Mouse (Mus musculus): ENCODE data around the gene Reln. TPM values are rescaled to one million over a fixed set of nuclear protein-coding genes. Genes with fewer than 3 reads are reported as not detected.

Reln gene
- polyA plus RNA-seq, 1 experiment from 2014 or later = 46.4 TPM

DNA sequence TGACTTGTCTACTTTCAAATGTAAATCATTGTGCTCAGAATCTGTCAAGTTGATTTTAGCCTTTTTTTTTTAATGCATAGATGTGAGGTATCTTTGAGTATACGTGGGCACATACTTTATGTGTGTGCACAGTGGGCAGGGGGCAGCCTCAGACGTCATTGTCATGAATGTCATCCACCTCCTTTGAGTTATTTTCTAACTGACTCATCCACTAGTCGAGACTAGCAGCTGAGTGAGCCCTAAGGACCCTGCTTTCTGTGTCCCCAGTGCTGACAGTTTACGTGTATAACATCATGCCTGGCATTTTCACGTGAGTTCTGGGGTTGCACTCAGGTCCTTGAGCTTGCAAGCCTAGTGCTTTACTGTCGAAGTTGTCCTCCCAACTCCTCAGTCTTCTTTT is 443.6 kb downstream of the Reln start:
- ATAC-seq (ENCODE audit: low FRiP score, low read depth) = no peak
- Histone ChIP-seq H3K9ac (no peak overlapping the region), H3K27me3 (no peaks in the 10 kb centered on the region), H3K4me1 (replicated peaks) (0 out of 2 replicates have a peak, but pooled peaks cover 7% of the 10 kb centered on the region), H3K4me3 (no peak overlapping the region), H3K4me2 (no peak overlapping the region), H3K27ac (replicated peaks) (no peak overlapping the region), H3K9me3 (no peaks in the 10 kb centered on the region), H3K36me3 (no peaks in the 10 kb centered on the region)
- WGBS = 75% methylated on average over 6 of the region's 6 CpGs

DNA sequence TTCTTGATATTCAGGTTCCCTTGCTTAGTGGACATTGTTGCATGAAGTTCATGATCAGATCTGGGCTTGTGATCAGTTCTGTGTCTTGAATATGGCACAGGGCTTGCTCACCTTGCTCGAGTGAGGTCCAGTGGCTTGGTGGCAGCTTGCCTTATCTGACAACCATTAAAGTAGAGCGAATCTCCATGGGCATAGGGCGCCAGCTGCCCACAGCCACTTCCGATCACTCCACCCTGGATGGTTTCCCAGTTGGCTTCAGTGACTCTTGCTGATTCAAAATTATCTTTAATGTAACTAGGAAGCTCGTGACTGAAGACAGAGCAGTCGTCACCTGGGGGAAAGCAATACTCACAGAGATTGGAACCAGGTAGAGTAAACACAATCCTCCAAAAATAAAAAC is 445.6 kb downstream of the Reln start:
- Histone ChIP-seq H3K9me3 (no peaks in the 10 kb centered on the region), H3K27ac (replicated peaks) (no peak overlapping the region), H3K27me3 (no peaks in the 10 kb centered on the region), H3K4me3 (no peak overlapping the region), H3K4me1 (replicated peaks) (0 out of 2 replicates have a peak, but pooled peaks cover 7% of the 10 kb centered on the region), H3K36me3 (no peaks in the 10 kb centered on the region), H3K4me2 (no peak overlapping the region), H3K9ac (no peak overlapping the region)
- no peak for ATAC-seq (ENCODE audit: low FRiP score, low read depth)
- WGBS = 83% methylated on average over 6 of the region's 6 CpGs

DNA sequence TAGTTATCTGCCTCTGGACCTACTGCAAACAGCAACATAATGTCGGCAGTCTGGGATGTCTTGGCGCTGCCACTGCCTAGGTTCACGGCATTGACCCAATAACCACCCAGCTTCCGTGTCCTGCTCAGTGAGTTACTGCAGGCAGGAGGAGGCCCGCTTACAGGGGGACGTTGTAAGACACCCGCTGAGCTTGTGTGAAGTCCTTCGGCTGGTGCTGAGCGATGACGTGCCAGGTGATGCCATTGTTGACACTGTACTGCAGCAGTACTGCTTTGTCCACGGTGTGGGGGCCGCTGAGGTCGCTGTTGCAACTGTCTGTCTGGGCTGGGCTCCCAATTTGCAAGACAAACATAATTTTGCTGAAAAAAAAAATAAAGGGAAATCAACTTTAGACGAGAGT is 447.9 kb downstream of the Reln start:
- Histone ChIP-seq H3K27ac (replicated peaks) (no peak overlapping the region), H3K9me3 (no peaks in the 10 kb centered on the region), H3K36me3 (no peaks in the 10 kb centered on the region), H3K4me3 (no peak overlapping the region), H3K9ac (no peak overlapping the region), H3K27me3 (no peaks in the 10 kb centered on the region), H3K4me1 (replicated peaks) (0 out of 2 replicates have a peak, but pooled peaks cover 7% of the 10 kb centered on the region), H3K4me2 (no peak overlapping the region)
- ATAC-seq (ENCODE audit: low FRiP score, low read depth) = no peak
- WGBS = 76% methylated on average over 14 of the region's 14 CpGs

DNA sequence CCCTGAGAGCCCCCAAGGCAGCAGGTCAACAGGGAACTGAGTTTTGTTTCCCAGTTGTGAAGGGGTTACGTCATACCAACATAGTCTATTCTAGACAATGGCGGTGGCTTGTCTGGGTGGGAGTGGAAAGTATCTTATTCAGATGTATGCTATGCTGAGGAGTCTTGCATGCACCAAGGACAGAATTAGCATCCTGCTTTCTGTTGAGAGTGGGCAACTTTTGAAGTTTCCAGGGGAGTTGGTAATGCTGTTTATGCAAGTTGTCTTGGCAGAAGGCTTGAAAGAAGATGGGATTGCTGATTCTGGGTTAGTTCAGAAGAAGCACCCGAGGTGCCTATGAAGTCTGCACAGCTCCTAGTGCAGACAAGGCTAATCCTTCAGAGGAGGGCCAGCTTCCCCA is 450.3 kb downstream of the Reln start:
- Histone ChIP-seq H3K36me3 (no peaks in the 10 kb centered on the region), H3K4me2 (no peak overlapping the region), H3K4me3 (no peak overlapping the region), H3K27me3 (no peaks in the 10 kb centered on the region), H3K27ac (replicated peaks) (no peak overlapping the region), H3K9ac (no peak overlapping the region), H3K9me3 (no peaks in the 10 kb centered on the region), H3K4me1 (replicated peaks) (no peaks in the 10 kb centered on the region)
- no peak for ATAC-seq (ENCODE audit: low FRiP score, low read depth)
- 90% methylated on average over 3 of the region's 3 CpGs for WGBS

DNA sequence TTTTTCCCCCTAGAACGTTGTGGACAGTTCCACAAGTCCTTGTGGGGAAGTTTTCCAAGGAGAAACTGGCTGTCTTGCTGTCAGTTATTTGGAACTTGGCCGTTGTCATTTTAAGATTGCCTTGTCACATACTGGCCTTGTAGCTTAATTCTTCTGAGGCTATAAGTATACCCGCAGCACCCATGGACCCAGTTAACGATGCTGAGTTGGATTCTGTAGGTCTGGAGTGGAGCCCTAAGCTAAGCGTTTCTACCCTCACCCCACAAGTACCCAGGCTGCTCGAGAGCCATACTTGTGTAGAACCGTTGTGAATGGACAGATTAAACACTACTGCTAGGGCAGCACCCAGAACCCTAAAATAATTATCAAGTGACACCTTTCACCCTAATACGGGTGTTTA is 477.8 kb downstream of the Reln start:
- WGBS = 75% methylated on average over 8 of the region's 8 CpGs
- no peak overlapping the region for H3K27ac ChIP-seq (replicated peaks)
- no peak overlapping the region for H3K4me3 ChIP-seq
- no peaks in the 10 kb centered on the region for H3K36me3 ChIP-seq
- H3K9ac ChIP-seq = no peak overlapping the region
- no peaks in the 10 kb centered on the region for H3K9me3 ChIP-seq
- peaks cover 9% of the 10 kb centered on the region; the same call in 1 of the 2 replicates for H3K27me3 ChIP-seq
- peak overlapping the region; percentile 83 for H3K4me2 ChIP-seq
- H3K4me1 ChIP-seq (replicated peaks) = peaks cover 13% of the 10 kb centered on the region
- no peak for ATAC-seq (ENCODE audit: low FRiP score, low read depth)

DNA sequence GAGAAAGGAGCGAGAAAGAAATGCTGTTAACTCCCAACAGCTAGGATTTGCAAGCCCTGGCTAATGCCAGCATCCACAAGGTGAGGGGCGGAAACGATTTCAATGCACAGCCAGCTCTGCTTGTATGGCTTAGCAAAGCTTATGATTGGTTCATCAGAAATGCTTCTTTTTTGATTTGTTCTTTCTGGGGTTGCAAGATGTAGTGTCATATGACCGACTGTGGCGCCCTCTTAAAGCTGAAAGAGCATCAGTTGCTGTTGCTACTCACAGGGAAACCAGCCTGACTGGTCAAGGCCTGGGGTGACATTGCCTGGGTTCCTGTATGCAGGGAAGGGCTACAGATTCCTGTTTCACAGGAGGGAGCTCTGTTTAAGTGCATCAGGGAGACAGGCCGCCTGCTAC is 478.2 kb downstream of the Reln start:
- Histone ChIP-seq H3K27ac (replicated peaks) (no peak overlapping the region; the same call in 1 of the 2 replicates), H3K36me3 (no peaks in the 10 kb centered on the region), H3K27me3 (peaks cover 9% of the 10 kb centered on the region; the same call in 1 of the 2 replicates), H3K9ac (0 out of 2 replicates have a peak overlapping the region, but pooled peaks have one; percentile 16), H3K4me2 (peak overlapping the region; percentile 83), H3K4me1 (replicated peaks) (peaks cover 13% of the 10 kb centered on the region), H3K4me3 (peak overlapping the region; percentile 43), H3K9me3 (no peaks in the 10 kb centered on the region)
- ATAC-seq (ENCODE audit: low FRiP score, low read depth) = peak; percentile 90
- whole genome bisulfite sequencing = 9% methylated on average over 6 of the region's 6 CpGs

DNA sequence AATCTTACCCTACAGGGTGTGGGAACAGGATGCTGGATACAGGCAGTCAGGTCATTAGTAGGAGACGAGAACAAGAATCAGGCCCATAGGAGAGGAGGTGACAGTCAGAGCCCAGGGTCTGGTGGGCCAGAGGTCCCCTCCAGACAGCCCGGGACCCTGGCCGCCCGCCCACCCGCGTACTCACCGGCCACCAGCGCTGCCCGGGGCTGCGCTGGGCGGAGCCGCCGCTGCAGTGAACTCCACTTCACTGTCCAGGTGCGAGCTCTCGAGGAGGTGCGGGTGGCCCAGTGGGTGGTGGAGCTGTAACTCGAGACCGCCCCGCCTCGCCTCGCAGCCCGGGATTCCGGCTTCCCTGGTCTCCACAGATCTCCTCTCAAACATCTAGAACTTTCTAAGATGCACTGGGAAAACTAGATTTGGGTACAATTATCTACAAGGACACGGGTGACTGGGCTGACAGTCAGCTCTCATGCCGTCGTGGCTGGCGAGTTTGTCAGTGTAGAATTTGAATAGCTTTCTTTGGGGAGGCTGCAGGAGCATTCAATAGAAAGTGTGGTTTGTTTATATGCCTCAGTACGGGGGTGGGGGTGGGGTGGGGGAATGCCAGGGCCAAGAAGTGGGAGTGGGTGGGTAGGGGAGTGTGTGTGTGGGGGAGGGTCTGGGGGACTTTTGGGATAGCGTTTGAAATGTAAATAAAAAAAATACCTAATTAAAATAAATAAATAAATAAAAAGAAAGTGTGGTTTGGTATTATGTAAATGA is 479.0 kb downstream of the Reln start, which contains the start of gene Slc26a5:
TSS of gene Slc26a5 (minus strand) at position 259 of the 762 bp plus-strand sequence.
- peak; percentile 80; the same call in 1 of the 2 replicates for ATAC-seq (ENCODE audit: low FRiP score, low read depth)
- 0 out of 2 replicates have a peak within 1 kb of the TSS, but pooled peaks have one; percentile 16 for H3K9ac ChIP-seq
- no peaks in the 10 kb centered on the region for H3K36me3 ChIP-seq
- H3K4me1 ChIP-seq (replicated peaks) = peaks cover 13% of the 10 kb centered on the region
- H3K27ac ChIP-seq (replicated peaks) = no peak within 1 kb of the TSS; the same call in 1 of the 2 replicates
- 1% methylated on average over 29 of the region's 29 CpGs for WGBS
- peak within 1 kb of the TSS; percentile 83 for H3K4me2 ChIP-seq
- peaks cover 9% of the 10 kb centered on the region; the same call in 1 of the 2 replicates for H3K27me3 ChIP-seq
- H3K9me3 ChIP-seq = no peaks in the 10 kb centered on the region
- H3K4me3 ChIP-seq = peak within 1 kb of the TSS; percentile 43

DNA sequence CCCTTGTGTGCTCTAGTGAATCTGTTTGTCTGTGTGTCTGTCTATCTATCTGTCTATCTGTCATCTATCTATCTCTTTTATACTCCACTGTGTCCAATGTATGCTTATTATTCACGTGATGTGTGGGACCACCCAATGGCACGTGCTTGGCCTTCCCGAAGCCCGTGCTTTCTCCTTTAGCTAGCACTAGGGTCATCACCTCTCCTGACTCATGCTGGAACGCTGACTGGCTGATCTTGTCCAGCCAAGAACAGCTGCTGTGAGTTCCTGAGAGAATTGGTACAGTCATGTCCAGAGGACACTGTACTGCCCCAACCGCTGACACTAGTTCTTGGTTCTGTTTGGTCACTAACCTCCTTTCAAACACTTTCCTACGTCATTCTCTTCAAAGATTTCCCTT is 485.8 kb downstream of the Reln start:
- Histone ChIP-seq H3K9ac (no peak overlapping the region), H3K4me1 (replicated peaks) (no peaks in the 10 kb centered on the region), H3K9me3 (no peaks in the 10 kb centered on the region), H3K4me2 (no peak overlapping the region), H3K36me3 (no peaks in the 10 kb centered on the region), H3K4me3 (no peak overlapping the region), H3K27me3 (no peaks in the 10 kb centered on the region), H3K27ac (replicated peaks) (no peak overlapping the region)
- WGBS = 86% methylated on average over 7 of the region's 7 CpGs
- no peak for ATAC-seq (ENCODE audit: low FRiP score, low read depth)

DNA sequence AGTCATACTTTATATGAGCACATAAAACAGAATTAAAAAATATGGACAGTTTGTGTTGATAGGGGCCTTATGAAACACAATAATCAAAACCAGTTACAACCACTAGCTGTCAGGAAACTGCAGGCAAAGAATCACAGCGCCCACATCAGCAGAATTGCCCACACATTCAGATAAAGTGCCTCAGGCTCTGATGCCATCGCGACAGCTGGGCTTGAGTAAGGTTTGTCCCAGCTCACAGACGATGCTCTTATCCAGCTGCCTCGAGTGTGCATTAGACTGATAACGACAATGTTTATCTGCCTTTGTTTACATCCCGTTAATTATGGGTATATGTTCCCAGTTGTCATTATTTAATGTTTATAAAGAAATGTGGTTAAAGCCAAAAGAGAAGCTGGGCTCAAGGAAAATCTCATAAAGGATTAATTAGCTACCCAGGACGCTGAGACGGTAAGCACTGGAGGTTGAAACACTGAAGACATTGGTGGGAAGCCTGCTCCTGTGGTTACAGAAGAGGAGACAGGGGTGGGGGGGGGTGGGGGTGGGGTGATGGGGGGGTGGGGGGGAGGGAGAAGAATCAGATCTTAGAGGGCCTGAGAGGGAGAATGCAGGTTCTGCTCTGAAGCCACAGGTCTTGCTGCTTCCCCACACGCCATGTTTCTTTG is 492.7 kb downstream of the Reln start:
- no peak for ATAC-seq (ENCODE audit: low FRiP score, low read depth)
- no peaks in the 10 kb centered on the region for H3K9me3 ChIP-seq
- no peaks in the 10 kb centered on the region for H3K27me3 ChIP-seq
- no peak overlapping the region for H3K9ac ChIP-seq
- no peaks in the 10 kb centered on the region for H3K36me3 ChIP-seq
- no peak overlapping the region for H3K27ac ChIP-seq (replicated peaks)
- no peaks in the 10 kb centered on the region for H3K4me1 ChIP-seq (replicated peaks)
- H3K4me2 ChIP-seq = no peak overlapping the region
- WGBS = 43% methylated on average over 10 of the region's 10 CpGs
- H3K4me3 ChIP-seq = no peak overlapping the region

DNA sequence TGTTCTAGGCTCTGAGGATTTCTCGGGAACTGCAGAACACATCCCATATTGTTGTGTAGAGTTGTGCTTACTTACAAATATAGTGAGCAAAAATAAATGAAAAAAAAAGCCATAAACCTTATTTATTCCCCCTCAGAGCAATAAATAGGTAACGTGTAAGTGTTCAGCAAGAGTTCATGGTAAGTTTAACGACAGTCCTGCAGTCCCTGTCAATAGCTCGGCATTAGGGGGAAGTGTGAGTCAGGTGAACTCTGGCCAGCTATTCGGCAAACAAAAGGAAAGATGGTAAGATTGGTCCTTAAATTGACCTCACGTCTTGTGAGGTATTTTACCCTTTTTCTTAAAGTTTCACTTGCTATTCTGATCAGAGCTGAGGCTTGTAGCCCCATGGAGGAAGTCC is 497.1 kb downstream of the Reln start:
- Histone ChIP-seq H3K4me2 (no peak overlapping the region), H3K9me3 (no peaks in the 10 kb centered on the region), H3K36me3 (no peaks in the 10 kb centered on the region), H3K4me3 (no peak overlapping the region), H3K27ac (replicated peaks) (no peak overlapping the region), H3K9ac (no peak overlapping the region), H3K4me1 (replicated peaks) (no peaks in the 10 kb centered on the region), H3K27me3 (no peaks in the 10 kb centered on the region)
- no peak for ATAC-seq (ENCODE audit: low FRiP score, low read depth)
- 82% methylated on average over 6 of the region's 6 CpGs for WGBS

DNA sequence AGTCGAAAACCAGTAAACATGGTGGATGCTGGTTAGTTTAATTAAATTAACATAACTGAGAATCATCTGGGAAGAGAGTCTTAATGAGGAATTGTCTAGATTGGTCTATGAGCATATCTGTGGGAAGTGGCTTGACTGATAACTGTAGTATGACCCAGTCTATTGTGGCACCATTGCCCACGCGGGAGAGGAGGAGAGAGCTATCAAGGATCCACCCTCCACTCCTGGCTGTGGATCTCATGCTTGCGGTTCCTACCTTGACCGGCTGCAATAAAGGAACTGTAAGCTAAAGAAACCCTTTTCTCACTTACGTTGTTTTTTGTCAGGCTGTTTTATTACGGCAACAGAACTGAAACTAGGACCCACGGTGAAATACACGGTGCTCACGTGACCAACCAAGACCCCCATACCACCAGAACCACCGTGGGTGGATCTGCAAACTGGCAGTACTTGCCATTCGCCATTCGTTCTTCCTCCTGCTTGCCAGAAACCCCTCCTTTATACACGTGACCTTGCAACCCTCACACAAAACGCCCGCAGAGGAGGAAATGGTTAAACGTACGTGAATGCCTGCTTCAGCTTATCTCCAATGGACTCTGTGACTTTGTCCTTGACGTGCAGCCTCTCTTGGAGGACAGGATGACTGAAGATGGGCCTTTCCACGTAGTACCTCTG is 497.7 kb downstream of the Reln start:
- H3K4me2 ChIP-seq = no peak overlapping the region
- no peaks in the 10 kb centered on the region for H3K27me3 ChIP-seq
- H3K4me3 ChIP-seq = no peak overlapping the region
- H3K4me1 ChIP-seq (replicated peaks) = no peaks in the 10 kb centered on the region
- no peak overlapping the region for H3K9ac ChIP-seq
- no peak for ATAC-seq (ENCODE audit: low FRiP score, low read depth)
- no peaks in the 10 kb centered on the region for H3K36me3 ChIP-seq
- 88% methylated on average over 20 of the region's 20 CpGs for WGBS
- H3K27ac ChIP-seq (replicated peaks) = no peak overlapping the region
- H3K9me3 ChIP-seq = no peaks in the 10 kb centered on the region

DNA sequence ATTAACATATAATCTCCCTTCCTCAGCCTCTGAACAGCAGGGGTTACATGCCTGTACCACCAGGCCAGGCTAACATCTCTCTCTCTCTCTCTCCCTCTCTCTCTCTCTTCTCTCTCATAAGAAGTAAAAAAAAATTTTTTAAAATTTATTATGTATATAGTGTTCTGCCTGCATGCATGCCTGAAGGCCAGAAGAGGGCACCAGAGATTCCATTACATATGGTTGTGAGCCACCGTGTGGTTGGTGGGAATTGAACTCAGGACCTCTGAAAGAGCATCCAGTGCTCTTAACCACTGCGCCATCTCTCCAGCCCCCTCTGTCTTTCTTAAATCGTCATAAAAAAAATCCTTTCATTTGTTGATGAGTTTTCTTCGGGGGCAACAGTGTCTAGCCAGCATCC is 499.8 kb downstream of the Reln start:
- WGBS = 75% methylated on average over 4 of the region's 4 CpGs

More for the DNA sequence above, 499.8 kb downstream of the Reln start:
- ATAC-seq (ENCODE audit: low FRiP score, low read depth) = no peak
- Histone ChIP-seq H3K4me2 (no peak overlapping the region), H3K27ac (replicated peaks) (no peak overlapping the region), H3K4me3 (no peak overlapping the region), H3K4me1 (replicated peaks) (no peaks in the 10 kb centered on the region), H3K36me3 (no peaks in the 10 kb centered on the region), H3K9me3 (no peaks in the 10 kb centered on the region), H3K27me3 (no peaks in the 10 kb centered on the region), H3K9ac (no peak overlapping the region)

Data from hindbrain, embryonic 15.5 days (tissue).